ENCODE assay signal across 19 mouse cellular contexts in genomic region chr10:81619976-81620375, GRCm38 (mm10).
"Had no signal": no experiment of that assay in that cellular context is flagged by ENCODE, and none has a peak within 500 bp of the region (broad histone marks: within the 10 kb centered on the region; RNA-seq: fewer than 3 reads in every experiment).

No protein-coding gene starts in this region.

- H3K9me3 ChIP-seq: megakaryocyte, embryonic 14.5 days; midbrain, embryonic 13.5 days; midbrain, embryonic 15.5 days; neural tube, embryonic 13.5 days; neural tube, embryonic 15.5 days had no signal

- H3K4me2 ChIP-seq: lung, embryonic 14.5 days; midbrain, embryonic 11.5 days; midbrain, embryonic 13.5 days; midbrain, embryonic 15.5 days; neural tube, embryonic 13.5 days; neural tube, embryonic 15.5 days had no signal

- H3K27me3 ChIP-seq: midbrain, embryonic 13.5 days; midbrain, embryonic 15.5 days; neural tube, embryonic 13.5 days; neural tube, embryonic 15.5 days had no signal

- H3K9ac ChIP-seq: lung, embryonic 14.5 days; midbrain, embryonic 13.5 days; midbrain, embryonic 15.5 days; neural tube, embryonic 13.5 days; neural tube, embryonic 15.5 days had no signal

- ATAC-seq: midbrain, embryonic 13.5 days; midbrain, embryonic 15.5 days had no signal

- DNase-seq: lung, adult 18-20 months; lung, embryonic 14.5 days; lung, postnatal 10 days; lung, postnatal 36 days; retina, postnatal 1 day; right cerebral cortex, adult 18-20 months; right cerebral cortex, postnatal 25 days; right cerebral cortex, postnatal 4 days; spleen, adult 18-20 months; thymus, adult 18-20 months; thymus, postnatal 25 days; thymus, postnatal 4 days had no signal

- H3K27ac ChIP-seq: macrophage; midbrain, embryonic 13.5 days; midbrain, embryonic 15.5 days; neural tube, embryonic 13.5 days; neural tube, embryonic 15.5 days had no signal

- H3K4me1 ChIP-seq: midbrain, embryonic 13.5 days; midbrain, embryonic 15.5 days; neural tube, embryonic 13.5 days; neural tube, embryonic 15.5 days had no signal

- H3K4me3 ChIP-seq: megakaryocyte, embryonic 14.5 days; midbrain, embryonic 13.5 days; midbrain, embryonic 15.5 days; neural tube, embryonic 13.5 days; neural tube, embryonic 15.5 days had no signal
